Mouse (Mus musculus): ENCODE measurements around the gene Rcbtb2.

DNA sequence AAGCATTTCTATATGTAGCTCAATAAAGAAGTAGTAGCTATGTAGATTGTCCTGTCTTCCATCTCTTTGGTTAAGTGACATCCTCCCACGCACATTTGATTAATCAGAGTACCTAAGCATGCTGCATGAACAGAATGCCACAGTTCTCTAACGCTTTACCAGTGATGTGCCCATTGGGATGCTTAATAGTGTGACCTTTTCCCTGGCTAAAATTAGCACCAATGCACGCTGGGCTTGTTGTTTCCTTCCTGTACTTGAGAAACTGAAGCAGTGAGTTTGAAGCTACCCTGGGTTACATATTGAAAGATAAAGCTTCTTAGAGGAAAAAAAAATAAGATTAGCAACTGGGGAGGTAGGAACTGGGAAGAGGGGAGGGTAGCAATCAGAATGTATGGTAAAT is 81.2 kb downstream of the Rcbtb2 start:
- TF ChIP-seq CHD2 (IDR thresholded peaks at IDR 0.05; ENCODE audit: low read length) (no peak), POLR2AphosphoS2 (IDR thresholded peaks at IDR 0.05; ENCODE audit: low read depth, low read length) (no peak), ELF1 (IDR thresholded peaks at IDR 0.05; ENCODE audit: low read depth, low read length) (no peak), TBP (conservative IDR thresholded peaks at IDR 0.05; ENCODE audit: low read depth, low read length) (no peak), CTCF (conservative IDR thresholded peaks at IDR 0.05 in 1 of 2, IDR thresholded peaks at IDR 0.05 in 1 of 2; ENCODE audit: low read depth in 2 of 2, low read length in 2 of 2) (no peak), HCFC1 (IDR thresholded peaks at IDR 0.05; ENCODE audit: low read depth, low read length) (no peak), USF2 (conservative IDR thresholded peaks at IDR 0.05; ENCODE audit: low read depth, low read length) (no peak), EP300 (IDR thresholded peaks at IDR 0.05; ENCODE audit: low read length) (no peak)

Data from CH12.LX (cell line).